Mouse (Mus musculus): ENCODE data around the gene Agrp.

GRCm38 (mm10) chr8:105565952-105566702 lies 71.1 kb downstream of the Agrp start, which contains the start of gene Atp6v0d1:
- TF ChIP-seq EP300 (IDR thresholded peaks at IDR 0.05) (no peak), CTCF (IDR thresholded peaks at IDR 0.05) (peak; percentile 93)
